Mouse (Mus musculus) ES-Bruce4 (cell line): Measurements from ENCODE around the gene Dhtkd1. TPM values are rescaled to one million over a fixed set of nuclear protein-coding genes. Genes with fewer than 3 reads are reported as not detected.

Experiments used
- H3K27ac ChIP-seq: 2 replicates; pipeline ENCODE4 v1.5.1; 2012; ENCODE audit warnings: low read length, inconsistent platforms; ENCODE audit not compliant: insufficient read depth
- H3K27me3 ChIP-seq: 2 replicates; pipeline ENCODE4 v1.6.1; 2012; ENCODE audit warnings: mild to moderate bottlenecking, low read length, inconsistent platforms; ENCODE audit not compliant: control insufficient read depth, poor library complexity, insufficient read depth, severe bottlenecking
- H3K36me3 ChIP-seq: 2 replicates; pipeline ENCODE4 v1.6.1; 2012; ENCODE audit warnings: inconsistent platforms, mild to moderate bottlenecking, low read length, moderate library complexity; ENCODE audit not compliant: control insufficient read depth, poor library complexity, insufficient read depth, severe bottlenecking
- H3K4me1 ChIP-seq: one replicate; pipeline ENCODE4 v1.8.1; 2011; ENCODE audit warnings: low read length; ENCODE audit not compliant: control insufficient read depth, insufficient read depth
- H3K4me3 ChIP-seq: 2 replicates; pipeline ENCODE4 v1.5.1; 2011; ENCODE audit warnings: low read depth, mild to moderate bottlenecking, low read length
- H3K9ac ChIP-seq: 2 replicates; pipeline ENCODE4 v1.6.1; 2012; ENCODE audit warnings: low read depth, mild to moderate bottlenecking, inconsistent platforms; ENCODE audit not compliant: poor library complexity, severe bottlenecking
- H3K9me3 ChIP-seq: replicated peaks from 2 replicates; pipeline ENCODE4 v1.6.1; 2012; ENCODE audit warnings: mild to moderate bottlenecking, low read length, inconsistent platforms; ENCODE audit not compliant: control insufficient read depth, poor library complexity, insufficient read depth, severe bottlenecking
- CTCF ChIP-seq: IDR thresholded peaks from one replicate; pipeline ENCODE4 v1.8.1; 2011; ENCODE audit warnings: low read depth, low read length
- EP300 ChIP-seq: IDR thresholded peaks from 2 replicates; pipeline ENCODE4 v1.6.1; 2011; ENCODE audit warnings: low read depth, low read length; ENCODE audit not compliant: insufficient read depth
- POLR2A ChIP-seq: IDR thresholded peaks from one replicate; pipeline ENCODE4 v1.8.1; 2011; ENCODE audit warnings: low read length; ENCODE audit not compliant: insufficient read depth
- polyA plus RNA-seq: library from polyadenylated mRNA; stranded (reverse); fragments of >200 nt; gene quantifications from 2 replicates; pipeline ENCODE4 v1.2.4, GENCODE M21; 2011; ENCODE audit warnings: low read depth; ENCODE audit not compliant: missing spikeins, insufficient read depth, insufficient read length

Dhtkd1 gene
- polyA plus RNA-seq, 1 experiment: 13.9 TPM

GRCm38 (mm10) chr2:5877446-5877845 lies 65.1 kb downstream of the Dhtkd1 start:
- Histone ChIP-seq H3K36me3 (peaks cover 59% of the 10 kb centered on the region), H3K9me3 (no peaks in the 10 kb centered on the region), H3K4me1 (peaks cover 3% of the 10 kb centered on the region), H3K27ac (no peak overlapping the region), H3K9ac (no peak overlapping the region), H3K4me3 (no peak overlapping the region), H3K27me3 (no peaks in the 10 kb centered on the region)
- TF ChIP-seq EP300: no peak
- no peak for TF ChIP-seq CTCF
- TF ChIP-seq POLR2A: no peak

DNA sequence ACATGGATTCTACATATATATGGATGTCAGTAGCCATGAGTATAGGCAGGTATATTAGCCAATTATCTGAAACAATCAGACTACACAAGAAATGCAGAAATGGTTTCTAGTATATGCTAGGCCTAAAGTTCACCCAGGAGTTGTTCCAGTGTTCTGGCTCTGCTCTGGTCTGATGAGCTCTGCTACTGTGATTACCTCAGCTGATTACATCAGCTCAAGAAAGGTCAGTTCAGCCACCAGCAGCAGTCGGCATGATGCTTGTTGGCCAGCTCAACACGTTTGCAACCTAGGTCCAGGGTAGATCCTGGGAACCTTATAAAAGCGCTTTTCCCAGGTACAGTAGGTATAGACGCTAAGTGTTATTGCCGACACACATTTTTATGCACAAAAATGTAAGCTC lies 72.8 kb downstream of the Dhtkd1 start:
- H3K4me3 ChIP-seq: no peak overlapping the region
- peaks cover 46% of the 10 kb centered on the region for H3K36me3 ChIP-seq
- H3K9ac ChIP-seq: no peak overlapping the region
- H3K9me3 ChIP-seq: no peaks in the 10 kb centered on the region
- H3K4me1 ChIP-seq: no peaks in the 10 kb centered on the region
- H3K27me3 ChIP-seq: no peaks in the 10 kb centered on the region
- no peak overlapping the region for H3K27ac ChIP-seq
- TF ChIP-seq POLR2A (no peak), CTCF (no peak), EP300 (no peak)

DNA sequence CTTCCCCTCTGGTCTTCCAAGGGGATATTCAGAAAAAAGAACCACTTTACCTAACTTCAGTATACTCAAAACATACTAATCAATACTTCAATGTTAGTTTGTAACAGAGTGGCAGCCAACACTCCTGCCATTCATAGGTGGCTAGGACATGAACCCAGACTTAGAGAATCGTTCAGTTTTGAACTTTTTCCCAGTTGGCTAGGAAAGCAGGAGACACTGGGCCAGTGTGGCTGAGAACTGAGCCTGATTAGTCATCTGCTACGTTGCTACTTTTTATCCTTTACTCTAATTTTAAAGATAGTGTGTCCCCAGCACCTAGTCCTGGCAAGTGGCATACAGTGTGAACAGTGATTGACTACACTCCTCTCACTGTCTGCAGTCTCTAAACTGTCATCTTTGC lies 74.9 kb downstream of the Dhtkd1 start:
- no peak overlapping the region for H3K4me3 ChIP-seq
- H3K27ac ChIP-seq: no peak overlapping the region
- no peaks in the 10 kb centered on the region for H3K9me3 ChIP-seq
- H3K36me3 ChIP-seq: peaks cover 43% of the 10 kb centered on the region
- H3K4me1 ChIP-seq: no peaks in the 10 kb centered on the region
- no peak for TF ChIP-seq EP300
- no peak for TF ChIP-seq POLR2A
- no peak for TF ChIP-seq CTCF
- H3K9ac ChIP-seq: no peak overlapping the region
- no peaks in the 10 kb centered on the region for H3K27me3 ChIP-seq

- no peaks in the 10 kb centered on the region for H3K9me3 ChIP-seq
- H3K9ac ChIP-seq: no peak within 1 kb of the TSS
- H3K36me3 ChIP-seq: peaks cover 33% of the 10 kb centered on the region
- H3K4me3 ChIP-seq: no peak within 1 kb of the TSS
- no peak within 1 kb of the TSS for H3K27ac ChIP-seq
- no peak for TF ChIP-seq POLR2A
- no peak for TF ChIP-seq CTCF
- no peak for TF ChIP-seq EP300
- H3K4me1 ChIP-seq: no peaks in the 10 kb centered on the region
- no peaks in the 10 kb centered on the region for H3K27me3 ChIP-seq
Observed at GRCm38 (mm10) chr2:5862834-5863233, 79.8 kb downstream of the Dhtkd1 start, which contains the start of gene Gm13199. TSS of gene Gm13199 (minus strand) at chr2:5862934.

- H3K4me1 ChIP-seq: peaks cover 2% of the 10 kb centered on the region
- H3K27ac ChIP-seq: no peak overlapping the region
- H3K9me3 ChIP-seq: no peaks in the 10 kb centered on the region
- H3K27me3 ChIP-seq: no peaks in the 10 kb centered on the region
- H3K4me3 ChIP-seq: no peak overlapping the region
- H3K9ac ChIP-seq: no peak overlapping the region
- TF ChIP-seq CTCF (no peak), EP300 (no peak), POLR2A (no peak)
- H3K36me3 ChIP-seq: peaks cover 21% of the 10 kb centered on the region
Observed at GRCm38 (mm10) chr2:5851866-5852265, 90.7 kb downstream of the Dhtkd1 start.

DNA sequence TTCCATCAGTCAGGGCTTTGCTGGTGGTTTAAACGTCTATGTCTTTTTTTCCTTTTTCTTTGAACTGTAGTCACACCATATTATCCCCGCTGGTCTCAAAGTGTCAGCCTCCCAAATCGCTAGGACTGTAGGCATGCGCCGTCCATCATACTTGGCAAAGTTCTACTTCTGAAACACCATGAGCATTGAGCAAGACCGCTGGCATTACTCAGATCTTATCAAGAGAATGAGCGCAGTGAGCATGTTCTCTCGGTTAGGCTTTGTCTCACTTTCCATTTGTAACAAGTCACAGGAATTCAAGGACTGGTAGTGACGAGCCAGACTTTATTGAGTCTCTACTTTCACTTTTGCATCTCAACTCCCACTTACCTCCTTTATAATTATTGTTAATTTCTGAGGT lies 91.5 kb downstream of the Dhtkd1 start:
- Histone ChIP-seq H3K27me3 (no peaks in the 10 kb centered on the region), H3K27ac (no peak overlapping the region), H3K9ac (no peak overlapping the region), H3K4me1 (peaks cover 2% of the 10 kb centered on the region), H3K4me3 (no peak overlapping the region), H3K9me3 (no peaks in the 10 kb centered on the region), H3K36me3 (peaks cover 17% of the 10 kb centered on the region)
- no peak for TF ChIP-seq POLR2A
- no peak for TF ChIP-seq CTCF
- TF ChIP-seq EP300: no peak

Other genes with a start within 250 kb of the Dhtkd1 start
- 3.2 and 5.9 TPM in 2 replicates for gene Camk1d, start 228.3 kb downstream of the Dhtkd1 start, polyA plus RNA-seq
- 112 and 123 TPM in 2 replicates for gene Nudt5, start 97.8 kb downstream of the Dhtkd1 start, polyA plus RNA-seq
- 133 and 142 TPM in 2 replicates for gene Cdc123, start 97.6 kb downstream of the Dhtkd1 start, polyA plus RNA-seq
- gene Gm13199, start 79.9 kb downstream of the Dhtkd1 start, polyA plus RNA-seq: 1.0 and 2.1 TPM in 2 replicates
- gene Sec61a2, start 47.4 kb downstream of the Dhtkd1 start, polyA plus RNA-seq: 103 and 106 TPM in 2 replicates
- gene Upf2, start 8.7 kb upstream of the Dhtkd1 start, polyA plus RNA-seq: 44.4 and 47.9 TPM in 2 replicates
- gene Proser2, start 187.4 kb upstream of the Dhtkd1 start, polyA plus RNA-seq: 5.2 and 5.9 TPM in 2 replicates